Mouse (Mus musculus): ENCODE results near the gene Zfp46.

The Zfp46 gene

DNA sequence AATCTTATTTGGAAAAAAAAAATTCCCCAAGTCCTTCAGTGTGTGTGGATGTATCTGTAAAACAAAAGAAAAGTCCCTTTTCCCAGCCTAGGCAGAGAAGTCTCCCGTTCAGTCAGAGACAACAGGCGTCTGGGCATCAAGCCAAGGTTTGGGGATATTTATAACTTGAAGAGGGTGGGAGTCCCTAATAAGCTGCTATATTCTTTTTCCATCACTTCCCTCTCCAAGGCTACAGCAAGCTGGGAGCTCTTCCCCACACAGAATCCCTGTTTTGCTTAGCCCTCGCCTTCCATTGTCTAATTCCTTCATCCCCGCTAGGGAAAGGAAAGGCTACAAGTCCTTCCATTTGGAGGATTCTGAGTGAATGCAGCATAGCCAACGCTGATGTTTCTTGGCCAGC is at the start of gene Zfp46:
Gene Zfp46, plus strand, starts transcription at position 229 of the 400 bp plus-strand sequence.
- in situ Hi-C loops (cut with MboI, MseI): no loop called here

DNA sequence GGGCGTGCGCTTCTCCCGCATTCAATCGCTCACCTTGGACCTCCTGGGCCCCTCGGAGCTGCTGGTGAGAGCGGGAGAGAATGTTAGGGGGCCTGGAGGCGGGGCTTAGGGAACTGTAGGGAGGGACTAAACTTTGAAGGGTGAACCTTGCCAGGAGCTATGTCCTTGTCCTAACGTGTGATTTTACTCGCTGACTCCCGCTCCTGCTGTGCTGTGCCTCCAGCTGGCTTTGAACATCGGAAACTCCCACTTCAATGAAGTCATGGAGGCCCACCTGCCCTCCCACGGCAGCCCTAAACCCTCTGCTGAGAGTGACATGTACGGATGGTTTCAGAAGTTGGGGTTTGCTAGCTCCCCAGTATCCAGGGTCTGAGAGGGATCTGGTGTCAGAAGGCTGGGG is 45.8 kb upstream of the Zfp46 start:
- in situ Hi-C loops (cut with MboI, MseI): no loop called here

DNA sequence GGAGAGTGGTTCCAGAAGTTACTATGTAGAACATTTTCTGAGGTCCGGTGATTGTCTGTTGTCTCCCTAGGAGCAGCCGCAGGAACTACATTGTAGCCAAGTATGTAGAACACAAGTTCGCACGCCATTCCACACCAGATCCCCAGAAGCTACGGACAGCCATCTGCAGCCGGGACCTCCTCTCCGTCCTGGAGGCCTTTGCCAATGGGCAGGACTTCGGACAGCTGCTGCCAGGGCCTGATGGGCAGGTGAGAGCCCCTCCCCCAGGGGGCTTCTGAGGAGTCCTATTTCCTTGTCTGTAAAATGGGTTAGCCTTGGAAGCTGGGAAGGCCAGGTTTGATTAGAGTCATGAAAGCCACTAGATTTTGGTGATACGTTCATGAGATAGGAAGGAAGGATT is 45.4 kb upstream of the Zfp46 start:
- in situ Hi-C loops (cut with MboI, MseI): no loop called here

DNA sequence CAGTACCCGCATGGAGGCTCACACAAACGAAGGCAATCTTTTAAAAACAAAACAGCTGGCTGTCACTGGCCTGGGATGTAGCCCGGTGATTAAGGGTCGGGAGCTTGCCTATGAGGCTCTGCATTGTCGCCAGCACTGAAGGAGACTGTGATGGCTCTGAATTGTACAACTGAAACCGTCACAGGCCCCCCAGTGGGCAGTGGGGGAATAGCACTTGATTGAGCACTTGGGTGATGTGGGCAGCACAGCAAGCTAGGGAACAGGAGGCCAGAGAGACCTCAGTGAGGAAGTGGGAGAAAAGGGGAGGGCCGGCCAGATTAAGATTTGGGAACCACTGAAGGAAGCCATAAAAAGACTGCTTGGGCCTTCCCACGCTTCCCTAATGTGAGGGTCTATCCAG is 44.9 kb upstream of the Zfp46 start:
- in situ Hi-C loops (cut with MboI, MseI): no loop called here

DNA sequence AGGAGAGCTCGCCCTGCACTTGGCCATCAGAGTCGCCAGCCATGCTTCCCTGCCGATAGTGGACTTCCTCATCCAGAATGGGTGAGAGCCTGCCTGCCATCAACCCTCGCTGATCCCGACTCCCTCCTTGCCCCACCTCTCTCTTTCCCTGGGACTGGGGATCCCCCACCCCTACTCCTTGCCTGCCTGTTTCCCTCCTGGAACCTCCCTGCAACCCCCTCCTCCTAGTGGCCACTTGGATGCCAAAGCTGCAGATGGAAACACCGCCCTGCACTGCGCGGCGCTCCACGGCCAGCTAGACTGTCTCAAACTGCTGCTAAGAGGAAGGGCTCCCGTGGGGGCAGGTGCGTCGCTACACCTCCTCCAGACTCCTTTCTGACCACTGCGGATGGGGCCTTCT is 44.4 kb upstream of the Zfp46 start:
- in situ Hi-C loops (cut with MboI, MseI): no loop called here

DNA sequence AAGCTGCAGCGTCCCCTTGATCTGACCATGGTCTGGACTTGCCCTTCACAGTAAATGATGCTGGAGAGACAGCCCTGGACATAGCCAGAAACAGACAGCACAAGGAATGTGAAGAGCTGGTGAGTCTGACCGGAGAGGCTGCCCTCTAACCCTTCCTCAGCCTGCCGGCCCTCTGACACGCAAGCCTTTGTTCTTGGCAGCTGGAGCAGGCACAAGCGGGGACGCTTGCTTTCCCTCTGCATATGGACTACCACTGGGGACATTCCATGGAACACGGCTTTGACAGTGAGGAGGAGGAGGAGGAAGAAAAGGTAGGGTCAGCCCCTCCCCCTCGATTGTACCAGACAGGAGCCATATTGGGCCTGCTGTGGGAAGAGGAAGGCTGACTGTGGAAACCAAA is 43.5 kb upstream of the Zfp46 start:
- in situ Hi-C loops (cut with MboI, MseI): no loop called here

DNA sequence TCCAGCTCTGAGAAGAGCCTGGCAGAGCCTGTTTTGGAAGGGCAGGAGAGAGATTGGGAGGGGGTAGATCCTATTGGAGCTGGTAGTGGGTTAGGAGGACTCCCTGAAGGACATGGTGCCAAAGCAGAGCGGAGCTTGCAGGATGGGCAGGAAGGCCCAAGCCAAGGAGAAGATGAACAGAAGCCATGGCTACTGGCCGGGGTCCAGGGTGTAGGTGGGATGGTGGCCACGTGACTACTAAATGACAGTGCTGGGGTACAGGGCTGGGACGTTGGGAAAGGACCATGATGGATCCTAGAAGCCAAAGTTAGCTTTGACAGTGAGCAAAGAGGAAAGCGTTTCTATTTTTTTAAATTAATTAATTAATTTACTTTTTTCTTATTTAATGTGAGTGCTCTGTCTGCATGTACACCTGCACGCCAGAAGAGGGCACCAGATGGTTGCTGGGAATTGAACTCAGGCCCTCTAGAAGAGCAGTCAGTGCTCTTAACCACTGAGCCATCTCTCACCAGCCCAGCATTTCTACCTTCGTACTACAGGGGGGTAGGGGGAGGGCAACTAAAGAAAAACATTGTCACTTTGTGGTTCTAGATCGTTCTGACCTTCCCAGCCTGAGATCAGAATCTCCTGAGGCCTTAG is 42.3 kb upstream of the Zfp46 start:
- in situ Hi-C loops (cut with MboI, MseI): no loop called here

DNA sequence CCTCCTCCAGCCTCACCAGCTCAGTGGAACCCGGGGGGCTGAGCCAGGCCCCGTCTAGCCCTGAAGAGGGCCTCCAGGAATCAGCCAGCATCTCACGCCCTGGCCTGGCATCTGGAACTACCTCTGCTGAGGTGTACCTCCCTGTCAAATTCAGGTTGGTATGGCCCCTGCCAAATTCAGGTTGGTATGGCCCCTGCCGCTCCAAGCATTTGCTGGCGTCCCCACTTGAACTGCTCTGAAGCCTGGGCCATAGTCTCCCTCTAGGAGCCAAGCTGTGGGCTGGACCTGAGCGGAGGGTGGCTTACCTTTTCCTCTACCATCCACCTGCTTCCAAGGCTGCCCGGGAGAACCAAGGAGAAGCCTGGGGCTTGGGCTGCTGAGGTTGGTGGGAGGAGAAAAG is 41.8 kb upstream of the Zfp46 start:
- in situ Hi-C loops (cut with MboI, MseI): no loop called here

DNA sequence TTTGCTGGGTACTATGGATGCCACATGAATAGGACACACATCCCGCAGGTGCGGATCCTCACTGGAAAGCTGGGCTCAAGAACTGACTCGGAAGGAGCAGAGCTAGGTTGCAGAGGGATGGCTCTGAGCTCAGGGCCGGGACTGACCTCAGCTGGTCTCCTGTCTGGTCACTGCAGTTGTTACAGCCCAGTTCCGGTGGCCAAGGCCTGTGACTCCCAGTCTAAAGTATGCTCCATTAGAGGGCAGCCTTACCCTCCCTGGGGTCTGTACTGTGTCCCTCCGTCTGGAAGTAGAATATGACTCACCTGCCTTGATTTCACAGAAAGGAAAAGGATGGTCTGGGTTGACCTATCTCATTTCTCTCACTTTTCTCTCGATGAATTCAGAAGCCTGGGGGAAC is 40.3 kb upstream of the Zfp46 start:
- in situ Hi-C loops (cut with MboI, MseI): no loop called here

DNA sequence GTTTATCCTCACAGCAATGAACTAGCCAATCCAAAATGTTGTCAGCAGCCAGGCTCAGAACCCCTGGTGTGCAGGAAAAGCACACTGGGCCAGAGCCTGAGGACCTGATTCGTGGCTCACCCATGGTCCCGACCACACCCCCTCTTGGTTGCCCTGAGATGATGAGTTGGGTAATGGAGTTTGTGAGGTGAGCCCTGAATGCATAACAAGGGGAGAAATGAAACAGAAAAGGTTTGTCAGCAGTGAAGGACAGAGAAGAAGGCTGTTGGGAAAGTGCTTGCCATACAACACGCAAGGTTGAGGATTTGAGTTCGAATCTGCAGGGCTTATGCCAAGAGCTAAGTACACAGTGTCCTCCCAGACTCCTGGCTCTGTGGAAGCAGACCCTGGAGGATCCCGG is 38.8 kb upstream of the Zfp46 start:
- in situ Hi-C loops (cut with MboI, MseI): no loop called here

DNA sequence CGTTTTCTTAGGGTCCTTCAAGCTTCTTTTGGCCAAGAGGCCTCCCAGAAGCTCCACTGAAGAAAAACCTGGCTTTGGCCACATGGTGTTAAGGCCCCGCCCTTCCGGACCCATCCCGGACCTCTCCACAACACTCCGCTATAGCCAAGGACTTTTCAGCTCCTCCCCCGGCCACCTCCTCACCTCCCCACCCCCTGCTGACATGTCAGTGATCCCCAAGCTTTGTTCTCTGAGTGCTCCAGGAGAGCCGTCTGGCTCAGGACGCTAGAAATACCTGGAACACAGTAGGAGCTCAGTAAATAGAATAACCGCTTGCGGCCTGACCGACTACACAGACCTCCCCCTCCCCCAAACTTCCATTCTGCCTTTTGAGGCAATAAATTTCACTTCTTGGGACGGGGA is 37.9 kb upstream of the Zfp46 start:
- in situ Hi-C loops (cut with MboI, MseI): no loop called here

DNA sequence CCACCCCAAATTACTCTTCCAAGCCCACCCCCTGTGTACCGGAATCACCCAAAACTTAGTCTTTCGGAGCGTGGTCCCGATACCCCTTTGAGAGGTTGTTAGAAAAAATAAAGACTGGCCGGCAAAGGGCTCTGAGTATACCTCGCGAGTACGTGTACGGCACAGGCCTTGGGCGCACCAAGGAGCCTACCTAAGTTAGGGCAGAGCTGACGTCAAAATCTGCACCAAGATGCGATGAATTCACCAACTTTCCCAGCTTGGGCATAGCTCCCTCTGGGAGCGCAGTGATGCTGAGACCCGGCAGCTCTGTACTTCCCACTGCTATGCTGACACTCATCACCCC is 37.1 kb upstream of the Zfp46 start:
- in situ Hi-C loops (cut with MboI, MseI): no loop called here

DNA sequence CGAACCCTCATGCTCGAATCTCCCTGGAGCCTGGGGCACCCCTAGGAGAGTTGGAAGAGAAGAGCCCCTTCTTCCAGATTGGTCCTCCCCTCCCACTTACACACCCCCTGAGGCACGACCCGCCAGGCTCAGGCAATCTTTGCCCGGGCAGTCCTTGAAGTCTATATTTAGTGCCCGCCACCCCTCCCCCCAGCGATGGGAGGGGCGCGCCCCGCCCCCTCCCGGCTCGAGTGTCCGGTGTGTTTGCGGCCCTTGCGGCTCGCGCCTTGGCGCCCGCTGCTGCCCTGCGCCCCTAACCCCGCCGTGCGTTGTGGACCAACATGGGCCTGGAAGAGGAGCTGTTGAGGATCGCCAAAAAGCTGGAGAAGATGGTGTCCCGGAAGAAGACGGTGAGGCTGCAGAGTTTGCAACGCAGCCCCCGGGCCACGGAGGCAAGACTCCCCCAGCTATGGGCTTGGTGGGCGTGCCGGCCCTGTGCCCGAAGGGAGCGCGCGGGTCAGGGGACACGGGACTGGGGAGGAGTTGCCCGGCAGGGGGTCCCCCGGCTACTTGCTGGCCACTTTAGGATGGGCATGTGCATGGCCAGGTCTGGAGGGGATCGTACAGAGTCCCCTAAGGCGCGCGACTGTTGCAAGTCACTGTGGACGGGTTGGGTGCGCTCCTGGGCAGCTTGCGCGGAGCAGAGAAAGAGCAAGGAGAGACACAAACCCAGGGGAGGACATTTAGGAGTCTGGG is 36.6 kb upstream of the Zfp46 start, which contains the start of gene Tcea3:
Gene Tcea3, plus strand, starts transcription at position 1 of the 735 bp plus-strand sequence.
- in situ Hi-C loops (cut with MboI, MseI): no loop called here

DNA sequence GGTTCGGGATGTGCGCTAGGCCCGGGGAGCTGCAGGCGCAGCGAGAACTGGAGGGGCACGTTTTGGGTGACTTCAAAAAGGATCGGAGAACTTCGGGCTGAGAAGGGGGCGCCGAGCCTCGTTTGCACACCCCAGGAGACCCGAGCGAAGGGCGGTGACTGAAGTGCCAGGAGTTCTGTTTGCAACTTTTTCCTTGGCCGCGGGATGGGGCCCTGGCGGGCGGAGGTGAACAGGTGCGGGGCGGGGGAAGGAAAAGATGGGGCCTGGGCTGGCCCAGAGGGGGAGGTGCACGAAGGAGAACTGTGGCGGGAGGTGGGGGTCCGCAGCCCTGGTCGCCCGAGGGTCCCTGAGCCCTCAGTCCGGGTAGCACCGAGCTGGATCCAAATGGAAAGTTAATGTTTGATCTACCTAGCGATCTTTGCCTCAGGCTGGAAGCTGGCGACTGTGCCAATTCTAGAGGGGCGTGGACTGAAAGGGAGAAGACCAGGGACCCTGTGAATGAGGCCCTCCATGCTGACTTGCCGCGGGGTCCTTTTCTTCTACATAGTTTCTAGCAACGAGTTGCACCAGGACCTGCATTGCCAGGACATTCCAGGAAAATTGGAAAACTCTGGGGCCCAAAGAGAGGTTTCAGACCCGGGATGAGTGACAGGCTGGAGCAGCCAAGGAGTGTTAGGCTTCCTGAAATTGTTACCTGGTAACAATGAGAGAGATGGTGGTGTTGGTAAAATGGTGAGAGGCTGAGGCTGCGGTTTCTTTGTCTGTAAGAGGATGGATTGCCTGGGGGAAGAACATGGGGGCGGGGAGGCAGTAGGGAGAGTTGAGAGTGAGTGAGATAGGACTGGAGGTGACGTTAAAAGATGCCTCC is 35.8 kb upstream of the Zfp46 start:
- in situ Hi-C loops (cut with MboI, MseI): no loop called here

DNA sequence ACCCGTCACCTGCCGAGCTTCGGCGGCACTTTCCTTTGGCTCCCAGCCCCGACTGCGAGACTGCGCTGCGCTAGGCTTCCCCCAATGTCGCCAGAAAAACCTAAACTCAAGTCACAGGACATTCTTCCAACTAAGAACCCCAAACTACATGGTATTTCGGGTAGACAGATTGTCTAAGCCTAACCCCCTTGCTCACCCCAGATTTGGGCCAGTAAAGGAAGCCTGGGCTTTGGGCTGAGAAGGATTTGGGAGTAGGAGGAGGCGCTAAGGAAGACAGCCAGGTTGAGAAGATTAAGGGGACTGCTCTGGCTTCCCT is 35.2 kb upstream of the Zfp46 start:
- in situ Hi-C loops (cut with MboI, MseI): no loop called here

DNA sequence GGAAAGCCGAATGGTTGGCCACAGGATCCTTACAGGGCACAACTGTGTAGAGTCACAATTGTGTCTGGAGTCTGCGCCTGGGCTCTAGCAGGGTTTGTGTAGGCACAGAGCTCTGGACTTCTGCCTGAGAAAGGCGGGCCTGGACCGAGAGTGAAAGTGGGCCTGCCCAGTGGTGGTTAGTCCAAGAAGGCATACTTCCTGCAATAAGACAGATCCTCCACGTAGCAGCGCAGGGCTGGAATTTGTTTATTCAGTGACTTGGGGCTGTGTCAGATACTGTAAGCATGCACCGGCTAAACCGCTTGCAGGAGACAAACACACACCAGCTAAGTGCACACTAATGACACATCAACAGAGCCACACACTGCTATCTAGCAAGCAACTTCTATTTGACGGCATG is 34.7 kb upstream of the Zfp46 start:
- in situ Hi-C loops (cut with MboI, MseI): no loop called here

DNA sequence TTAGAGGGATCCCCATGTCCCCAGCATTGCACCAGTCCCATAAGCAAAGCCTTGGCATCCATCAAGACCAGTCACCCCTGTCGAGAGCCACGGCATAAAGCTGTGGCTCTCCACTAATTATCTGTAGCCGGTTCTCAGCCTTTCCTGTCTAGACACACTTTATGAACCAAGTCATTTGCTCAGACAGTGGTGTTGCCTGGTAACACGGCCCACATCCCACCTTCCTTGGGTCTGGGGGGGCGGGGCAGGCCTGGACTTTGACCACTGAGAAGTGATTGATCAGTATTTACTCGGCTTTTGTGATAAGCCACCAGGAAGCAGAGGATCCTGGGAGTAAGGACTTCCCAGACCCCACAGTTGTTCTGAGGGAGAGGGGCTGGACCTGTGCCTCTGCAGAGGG is 28.6 kb upstream of the Zfp46 start:
- in situ Hi-C loops (cut with MboI, MseI): no loop called here

DNA sequence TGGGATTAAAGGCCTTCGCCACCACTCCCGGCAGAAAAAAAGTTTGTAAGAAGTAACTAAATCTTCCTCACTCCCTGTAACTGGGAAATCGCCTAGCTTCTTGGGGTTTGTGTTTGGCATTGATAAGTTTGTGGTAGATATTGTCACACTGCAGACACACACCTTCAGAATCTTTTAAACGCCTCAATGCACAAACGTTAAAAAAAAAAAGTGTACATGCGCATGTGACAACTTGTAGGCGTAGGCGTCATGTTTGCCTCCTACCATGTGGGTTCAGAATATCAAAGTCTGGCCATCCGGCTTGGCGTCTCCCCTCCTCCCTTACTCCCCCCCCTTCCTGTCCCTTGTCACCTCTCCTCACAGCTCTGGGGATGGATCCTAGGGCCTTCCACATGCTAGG is 27.8 kb upstream of the Zfp46 start:
- in situ Hi-C loops (cut with MboI, MseI): no loop called here

DNA sequence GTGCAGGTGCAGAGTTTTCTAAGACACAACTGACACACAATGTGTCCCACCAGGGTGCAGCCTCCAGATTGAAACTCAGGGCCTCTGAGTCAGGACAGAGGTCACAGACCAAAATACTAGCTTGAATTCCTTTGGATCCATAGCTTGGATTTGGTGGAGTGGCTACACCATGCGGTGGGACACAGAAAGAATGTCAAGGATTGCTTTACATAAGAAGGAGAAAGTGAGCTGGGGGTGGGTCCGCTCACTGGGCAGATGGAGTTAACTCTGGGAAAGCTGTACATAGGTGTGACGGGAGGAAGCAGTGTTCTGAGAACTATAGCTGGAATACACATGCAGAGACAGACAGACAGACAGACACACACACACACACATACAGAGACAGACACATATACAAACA is 24.6 kb upstream of the Zfp46 start:
- in situ Hi-C loops (cut with MboI, MseI): no loop called here

DNA sequence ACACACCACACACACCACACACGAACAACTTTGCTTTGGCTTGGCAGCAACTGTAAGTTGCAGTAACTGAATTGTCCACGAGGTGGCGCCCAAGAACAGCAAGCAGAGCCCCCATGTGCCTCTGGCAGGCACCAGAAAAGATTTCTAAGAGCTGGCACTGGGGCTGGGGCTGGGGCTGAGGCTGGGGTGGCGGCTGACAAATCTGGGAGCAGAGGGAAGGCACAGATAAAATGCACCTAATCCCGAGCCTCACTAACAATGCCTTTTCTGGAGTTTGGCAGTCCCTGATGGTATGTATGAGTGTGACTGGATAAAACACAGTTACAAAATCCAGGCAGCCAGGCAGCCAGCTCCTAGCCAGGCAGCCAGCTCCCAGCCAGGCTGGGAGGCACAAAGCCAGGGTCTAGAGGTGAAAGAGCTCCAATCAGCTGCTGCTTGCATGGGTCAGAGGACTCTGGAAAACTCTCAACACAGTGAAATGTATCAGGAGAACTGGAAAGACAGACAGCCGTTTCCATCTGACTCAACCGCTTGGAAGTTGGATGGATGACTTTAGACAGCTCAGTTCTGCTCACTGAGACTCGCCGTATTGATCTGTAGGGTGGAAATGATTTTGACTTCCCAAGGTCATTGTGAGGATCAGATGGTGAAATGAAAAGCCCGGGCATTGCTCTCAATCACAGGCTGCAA is 23.8 kb upstream of the Zfp46 start:
- in situ Hi-C loops (cut with MboI, MseI): no loop called here

DNA sequence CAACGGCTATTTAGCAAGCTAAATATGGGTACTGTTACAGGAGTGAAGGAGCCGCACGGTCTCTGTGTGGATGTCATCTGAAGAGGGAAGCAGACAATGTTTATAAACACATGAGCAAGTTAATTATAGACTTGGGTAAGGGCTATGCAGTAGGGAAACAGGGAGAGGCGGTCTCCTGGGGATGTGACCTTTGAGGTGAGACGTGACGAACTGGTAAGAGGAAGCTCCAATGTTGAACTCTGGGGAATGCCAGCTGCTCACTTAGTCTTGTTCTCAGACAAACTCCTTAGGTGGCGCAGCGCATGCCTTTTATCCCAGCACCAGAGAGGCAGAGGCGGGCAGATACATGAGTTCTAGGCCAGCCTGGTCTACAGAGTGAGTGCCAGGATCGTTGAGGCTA is 22.6 kb upstream of the Zfp46 start:
- in situ Hi-C loops (cut with MboI, MseI): no loop called here

DNA sequence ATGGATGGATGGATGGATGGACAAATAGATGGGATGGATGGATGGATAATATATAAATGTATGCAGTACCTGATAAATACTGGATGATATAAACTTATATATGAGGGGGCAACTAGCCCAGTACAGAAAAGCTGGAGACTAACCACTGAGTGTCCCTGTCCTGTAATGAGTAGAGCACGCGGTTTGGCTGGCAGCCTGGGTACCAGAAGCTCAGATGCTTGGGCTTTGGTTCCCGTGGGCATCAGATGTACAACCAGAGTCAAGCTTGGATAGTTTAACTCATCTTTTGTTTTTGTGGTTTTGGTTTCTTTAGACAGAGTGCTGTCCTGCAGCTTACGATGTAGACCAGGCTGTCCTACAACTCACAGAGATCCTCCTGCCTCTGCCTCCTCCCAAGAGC is 20.9 kb upstream of the Zfp46 start:
- in situ Hi-C loops (cut with MboI, MseI): no loop called here
